Comparison of ENCODE assay signal across 28 mouse cellular contexts in the genomic region with DNA sequence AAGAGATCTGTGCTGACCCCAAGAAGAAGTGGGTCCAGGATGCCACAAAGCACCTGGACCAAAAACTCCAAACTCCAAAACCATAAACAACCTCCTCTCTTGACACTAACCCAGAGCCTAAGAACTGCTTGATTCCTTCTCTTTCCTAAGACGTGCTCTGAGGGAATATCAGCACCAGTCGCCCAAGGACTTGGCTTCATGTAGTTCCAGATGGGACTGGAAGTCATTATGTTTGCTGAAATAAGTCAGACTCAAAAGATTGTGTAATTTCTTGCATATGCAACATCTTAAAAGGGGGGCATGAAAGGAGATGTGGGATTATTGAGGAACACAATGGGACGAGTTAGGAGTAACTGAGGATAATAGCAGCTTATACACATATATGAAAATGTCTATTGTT. TPM values are rescaled to one million over a fixed set of nuclear protein-coding genes. Genes with fewer than 3 reads are reported as not detected.
DNase-seq lines count a peak whose midpoint lies in the region; ATAC-seq and TF ChIP-seq lines count a peak whose summit lies in the region.
"Had no signal": no experiment of that assay in that cellular context is flagged by ENCODE, and none has a peak within 500 bp of the region (broad histone marks: within the 10 kb centered on the region; RNA-seq: fewer than 3 reads in every experiment).

No protein-coding gene starts in this region.

- no peaks in the 10 kb centered on the region; the same call in 1 of the 2 replicates for H3K27me3 ChIP-seq in heart, embryonic 12.5 days (replicated peaks)
- no peaks in the 10 kb centered on the region for H3K27me3 ChIP-seq in embryonic facial prominence, embryonic 14.5 days (replicated peaks; ENCODE audit: control insufficient read depth, insufficient read depth, low read length)
- H3K27me3 ChIP-seq: hindbrain, embryonic 13.5 days had no signal

- ATAC-seq in heart, embryonic 12.5 days (ENCODE audit: insufficient number of reproducible peaks, low FRiP score) = no peak
- ATAC-seq in embryonic facial prominence, embryonic 14.5 days (ENCODE audit: low read depth) = no peak
- ATAC-seq: forebrain, embryonic 16.5 days; hindbrain, postnatal 0 days had no signal

- no peak for DNase-seq in gastrocnemius, adult 2 months
- no peak for DNase-seq in gastrocnemius, postnatal 10 days
- peak; percentile 58 to 63 for DNase-seq in heart, adult 9 months (ENCODE audit: low spot score in 2 of 2)
- DNase-seq in adipocyte (ENCODE audit: low spot score) = peak; percentile 71
- peak; percentile 59 for DNase-seq in embryonic facial prominence, embryonic 14.5 days (ENCODE audit: low spot score)
- no peak for DNase-seq in thymus, adult 18-20 months
- DNase-seq: adrenal gland, postnatal 10 days; cerebellum, adult 11-12 months; cerebellum, adult 9-10 months; cerebellum, postnatal 25 days; gastrocnemius, postnatal 14 days; kidney, adult 11 months; kidney, adult 9 months had no signal

- WGBS in heart, embryonic 12.5 days = 67% methylated on average over 3 of the region's 3 CpGs
- 30% methylated on average over 3 of the region's 3 CpGs for WGBS in embryonic facial prominence, embryonic 14.5 days

- TF ChIP-seq CTCF in gastrocnemius, adult 2 months (IDR thresholded peaks at IDR 0.05) = no peak

- no peaks in the 10 kb centered on the region for H3K4me1 ChIP-seq in heart, embryonic 12.5 days (replicated peaks)
- no peaks in the 10 kb centered on the region for H3K4me1 ChIP-seq in embryonic facial prominence, embryonic 14.5 days (ENCODE audit: control insufficient read depth, insufficient read depth, low read length)
- H3K4me1 ChIP-seq: embryonic facial prominence, embryonic 15.5 days; forebrain, embryonic 12.5 days; heart, embryonic 13.5 days; hindbrain, embryonic 13.5 days had no signal

- intact Hi-C loops in gastrocnemius, adult 2 months (cut with DNase I) = no loop called here

- no peak overlapping the region for H3K4me3 ChIP-seq in gastrocnemius, adult 2 months
- no peak overlapping the region for H3K4me3 ChIP-seq in heart, embryonic 12.5 days
- H3K4me3 ChIP-seq in embryonic facial prominence, embryonic 14.5 days (ENCODE audit: low read depth, low read length) = no peak overlapping the region
- H3K4me3 ChIP-seq: embryonic facial prominence, embryonic 15.5 days; forebrain, embryonic 12.5 days; heart, embryonic 13.5 days; hindbrain, embryonic 13.5 days had no signal

- no peaks in the 10 kb centered on the region for H3K9me3 ChIP-seq in heart, embryonic 12.5 days (replicated peaks)
- H3K9me3 ChIP-seq in embryonic facial prominence, embryonic 14.5 days (ENCODE audit: control insufficient read depth, low read length) = no peaks in the 10 kb centered on the region
- H3K9me3 ChIP-seq: embryonic facial prominence, embryonic 15.5 days; forebrain, embryonic 12.5 days; heart, embryonic 13.5 days; hindbrain, embryonic 13.5 days had no signal

- H3K36me3 ChIP-seq in heart, embryonic 12.5 days = no peaks in the 10 kb centered on the region
- no peaks in the 10 kb centered on the region for H3K36me3 ChIP-seq in embryonic facial prominence, embryonic 14.5 days (ENCODE audit: control insufficient read depth, insufficient read depth, low read length)
- H3K36me3 ChIP-seq: embryonic facial prominence, embryonic 15.5 days; forebrain, embryonic 12.5 days; heart, embryonic 13.5 days; hindbrain, embryonic 13.5 days had no signal

- no peak overlapping the region for H3K9ac ChIP-seq in heart, embryonic 12.5 days
- H3K9ac ChIP-seq in embryonic facial prominence, embryonic 14.5 days (ENCODE audit: low read depth, low read length) = no peak overlapping the region
- H3K9ac ChIP-seq: embryonic facial prominence, embryonic 15.5 days; forebrain, embryonic 12.5 days; heart, embryonic 13.5 days; hindbrain, embryonic 13.5 days had no signal

- no peak overlapping the region for H3K4me2 ChIP-seq in heart, embryonic 12.5 days
- H3K4me2 ChIP-seq in embryonic facial prominence, embryonic 14.5 days (ENCODE audit: low read depth, low read length) = no peak overlapping the region
- H3K4me2 ChIP-seq: embryonic facial prominence, embryonic 15.5 days; forebrain, embryonic 12.5 days; heart, embryonic 13.5 days; hindbrain, embryonic 13.5 days had no signal

- peak overlapping the region; percentile 57 for H3K27ac ChIP-seq in gastrocnemius, adult 2 months
- H3K27ac ChIP-seq in heart, embryonic 12.5 days (ENCODE audit: poor library complexity, severe bottlenecking) = no peak overlapping the region
- H3K27ac ChIP-seq in embryonic facial prominence, embryonic 14.5 days (replicated peaks; ENCODE audit: low read depth, low read length) = no peak overlapping the region
- H3K27ac ChIP-seq: embryonic facial prominence, embryonic 15.5 days; forebrain, embryonic 12.5 days; heart, embryonic 13.5 days; hindbrain, embryonic 13.5 days; hindbrain, postnatal 0 days had no signal

RNA-seq across cellular contexts. Expression of a gene that starts 4.6 kb away (rescaled TPM):
- total RNA-seq in gastrocnemius, adult 2 months (2021) = 10 to 100 TPM; 21.3 to 22.1 TPM
- total RNA-seq in gastrocnemius, postnatal 10 days (2021) = 10 to 100 TPM; 12.2 to 13.3 TPM
- polyA plus RNA-seq in heart, embryonic 12.5 days (2016; fragmentation: Nextera tagmentation; extraction: Ambion mirVana) = 0.15 TPM in 1 of 2 replicates, not detected in the other
- 5.8 and 6.3 TPM in 2 replicates for polyA plus RNA-seq in embryonic facial prominence, embryonic 14.5 days (2014; fragmentation: Nextera tagmentation; extraction: Ambion mirVana)
- total RNA-seq: ES-E14; hematopoietic stem cell, adult 5-6 weeks had no signal
- polyA plus RNA-seq: cortical plate, adult 2 months; forebrain, embryonic 12.5 days; forebrain, embryonic 16.5 days had no signal

RNA-seq across cellular contexts. Expression of a gene that starts 16.7 kb away (rescaled TPM):
- not detected for total RNA-seq in gastrocnemius, adult 2 months (2021)
- total RNA-seq in gastrocnemius, postnatal 10 days (2021) = 1 to 10 TPM in 1 of 2 experiments, under 1 TPM in 1; 0.94 to 1.2 TPM
- polyA plus RNA-seq in heart, embryonic 12.5 days (2016; fragmentation: Nextera tagmentation; extraction: Ambion mirVana) = 2.6 and 3.9 TPM in 2 replicates
- polyA plus RNA-seq in embryonic facial prominence, embryonic 14.5 days (2014; fragmentation: Nextera tagmentation; extraction: Ambion mirVana) = 5.3 and 6.3 TPM in 2 replicates
- total RNA-seq: adrenal gland, postnatal 4 days; hematopoietic stem cell, adult 5-6 weeks had no signal

RNA-seq across cellular contexts. Expression of a gene that starts 23.9 kb away (rescaled TPM):
- total RNA-seq in gastrocnemius, adult 2 months (2021) = not detected
- not detected for total RNA-seq in gastrocnemius, postnatal 10 days (2021)
- not detected in 2 replicates for polyA plus RNA-seq in heart, embryonic 12.5 days (2016; fragmentation: Nextera tagmentation; extraction: Ambion mirVana)
- polyA plus RNA-seq in embryonic facial prominence, embryonic 14.5 days (2014; fragmentation: Nextera tagmentation; extraction: Ambion mirVana) = not detected in 2 replicates
- total RNA-seq: adrenal gland, postnatal 10 days; adrenal gland, postnatal 4 days; ES-E14; gastrocnemius, postnatal 14 days; heart, adult 18-20 months; hematopoietic stem cell, adult 5-6 weeks; hindbrain, postnatal 0 days had no signal
- polyA plus RNA-seq: brain, embryonic 14.5 days; cortical plate, adult 2 months; embryonic facial prominence, embryonic 15.5 days; forebrain, embryonic 12.5 days; forebrain, embryonic 16.5 days; heart, embryonic 13.5 days; heart, postnatal 0 days; hindbrain, embryonic 13.5 days; hindbrain, postnatal 0 days; intestine, embryonic 14.5 days had no signal

RNA-seq across cellular contexts. Expression of a gene that starts 26.9 kb away (rescaled TPM):
- under 1 TPM in 1 of 2 experiments, not detected in 1; 0.41 TPM for total RNA-seq in gastrocnemius, adult 2 months (2021)
- total RNA-seq in gastrocnemius, postnatal 10 days (2021) = 1 to 10 TPM in 1 of 2 experiments, under 1 TPM in 1; 0.92 to 2.0 TPM
- 8.0 and 8.8 TPM in 2 replicates for polyA plus RNA-seq in heart, embryonic 12.5 days (2016; fragmentation: Nextera tagmentation; extraction: Ambion mirVana)
- 6.6 and 9.8 TPM in 2 replicates for polyA plus RNA-seq in embryonic facial prominence, embryonic 14.5 days (2014; fragmentation: Nextera tagmentation; extraction: Ambion mirVana)
- total RNA-seq: hindbrain, postnatal 0 days had no signal

RNA-seq across cellular contexts. Expression of a gene that starts 39.4 kb away (rescaled TPM):
- not detected for total RNA-seq in gastrocnemius, adult 2 months (2021)
- 1 to 10 TPM in 1 of 2 experiments, under 1 TPM in 1; 0.90 to 1.6 TPM for total RNA-seq in gastrocnemius, postnatal 10 days (2021)
- polyA plus RNA-seq in heart, embryonic 12.5 days (2016; fragmentation: Nextera tagmentation; extraction: Ambion mirVana) = 0.72 and 1.2 TPM in 2 replicates
- 5.9 and 7.1 TPM in 2 replicates for polyA plus RNA-seq in embryonic facial prominence, embryonic 14.5 days (2014; fragmentation: Nextera tagmentation; extraction: Ambion mirVana)
- total RNA-seq: ES-E14; hematopoietic stem cell, adult 5-6 weeks had no signal
- polyA plus RNA-seq: forebrain, embryonic 16.5 days had no signal

Comparison
In these comparisons a context has a peak if more than half of its experiments do, and no peak if none do; other contexts are left out.
1. DNase-seq: peak in heart, adult 9 months (2 of 2), adipocyte (single experiment) and embryonic facial prominence, embryonic 14.5 days (single experiment); none in gastrocnemius, adult 2 months (single experiment), gastrocnemius, postnatal 10 days (single experiment) and thymus, adult 18-20 months (0 of 2).